Mouse (Mus musculus): Measurements from ENCODE around the gene Gsta3.

Gene Gsta3

GRCm38 (mm10) chr1:21299826-21300225 lies 59.4 kb downstream of the Gsta3 start:
- DNase-seq (ENCODE audit: low read depth, low spot score) = no peak

- no peak for DNase-seq (ENCODE audit: low read depth, low spot score)
These were observed 61.3 kb downstream of the Gsta3 start for GRCm38 (mm10) chr1:21301686-21302085.

- no peak for DNase-seq (ENCODE audit: low read depth, low spot score)
These were observed 63.8 kb downstream of the Gsta3 start for GRCm38 (mm10) chr1:21304174-21304573.

- no peak for DNase-seq (ENCODE audit: low read depth, low spot score)
These were observed 64.3 kb downstream of the Gsta3 start for GRCm38 (mm10) chr1:21304646-21305045.

- no peak for DNase-seq (ENCODE audit: low read depth, low spot score)
These were observed 65.1 kb downstream of the Gsta3 start for GRCm38 (mm10) chr1:21305443-21305842.

- DNase-seq (ENCODE audit: low read depth, low spot score) = no peak
These were observed 73.9 kb downstream of the Gsta3 start for GRCm38 (mm10) chr1:21314336-21314735.
